Mouse (Mus musculus) CH12.LX (cell line): ENCODE data around the gene Sfxn3. TPM values are rescaled to one million over a fixed set of nuclear protein-coding genes. Genes with fewer than 3 reads are reported as not detected.
A peak's percentile ranks its signal among the peaks of the same experiment; 100 is the strongest.

ENCODE experiments used
- DNase-seq: peaks from one replicate; pipeline ENCODE4 v3.0.0-alpha.2; 2013; ENCODE audit errors: extremely low read depth
- H3K27ac ChIP-seq: 2 replicates; pipeline ENCODE4 v1.5.1; 2012; ENCODE audit warnings: low read depth, mild to moderate bottlenecking, control low read depth, moderate library complexity; ENCODE audit not compliant: insufficient read depth
- H3K27me3 ChIP-seq: replicated peaks from 2 replicates; pipeline ENCODE3; 2012; ENCODE audit warnings: inconsistent platforms
- H3K36me3 ChIP-seq, 2 experiments: replicated peaks in 1 of 2; 2 replicates each; pipeline versions ENCODE3 to v1.6.1; 2012; ENCODE audit warnings: inconsistent platforms in 1 of 2, low read length in 1 of 2, mild to moderate bottlenecking in 1 of 2, mixed read lengths in 1 of 2, moderate library complexity in 1 of 2; ENCODE audit not compliant: control insufficient read depth in 1 of 2, insufficient read depth in 1 of 2
- H3K4me1 ChIP-seq, 2 experiments: 2 replicates each; pipeline ENCODE4 v1.6.1; 2012; ENCODE audit warnings: inconsistent platforms in 1 of 2, moderate library complexity in 1 of 2; ENCODE audit not compliant: insufficient read depth in 2 of 2, control insufficient read depth in 1 of 2
- H3K4me2 ChIP-seq: 2 replicates; pipeline ENCODE4 v1.6.1; 2012; ENCODE audit warnings: low read depth, mild to moderate bottlenecking, control low read depth; ENCODE audit not compliant: poor library complexity, insufficient read depth, severe bottlenecking
- H3K4me3 ChIP-seq, 3 experiments: fragments of 150-350 bp in 1 of 3; sonication (generic) in 1 of 3; replicated peaks in 1 of 3; 2 replicates each; pipeline versions ENCODE3 to v1.5.1; 2011 to 2012; ENCODE audit warnings: low read depth in 2 of 3, low read length in 2 of 3, mild to moderate bottlenecking in 2 of 3, moderate library complexity in 2 of 3, control low read depth in 1 of 3, improper control_type of control experiment in 1 of 3, inconsistent platforms in 1 of 3, mixed read lengths in 1 of 3; ENCODE audit not compliant: poor library complexity in 1 of 3
- H3K79me2 ChIP-seq: replicated peaks from 2 replicates; pipeline ENCODE4 v1.6.1; 2012; ENCODE audit warnings: mild to moderate bottlenecking, moderate library complexity; ENCODE audit not compliant: control insufficient read depth, poor library complexity, insufficient read depth, severe bottlenecking; ENCODE audit errors: extremely low read depth
- H3K9ac ChIP-seq: 2 replicates; pipeline ENCODE4 v1.6.1; 2012; ENCODE audit warnings: low read depth, mild to moderate bottlenecking, control low read depth, moderate library complexity; ENCODE audit not compliant: insufficient read depth
- H3K9me3 ChIP-seq: replicated peaks from 2 replicates; pipeline ENCODE3; 2012; ENCODE audit warnings: low read length, inconsistent platforms, mixed read lengths
- BHLHE40 ChIP-seq: IDR thresholded peaks from 2 replicates; pipeline ENCODE4 v1.6.1; 2011; ENCODE audit warnings: mild to moderate bottlenecking, low read depth, low read length, improper control_type of control experiment
- GABPA ChIP-seq: IDR thresholded peaks from 2 replicates; pipeline ENCODE4 v1.6.1; 2012; ENCODE audit warnings: low read depth, low read length, improper control_type of control experiment, inconsistent platforms; ENCODE audit not compliant: insufficient replicate concordance
- HCFC1 ChIP-seq: IDR thresholded peaks from 2 replicates; pipeline ENCODE4 v1.6.1; 2012; ENCODE audit warnings: low read depth, mild to moderate bottlenecking, inconsistent platforms, low read length, improper control_type of control experiment
- IRF4 ChIP-seq: IDR thresholded peaks from 2 replicates; pipeline ENCODE4 v1.6.1; 2014; ENCODE audit warnings: low read depth, mild to moderate bottlenecking, inconsistent platforms, low read length, improper control_type of control experiment
- JUN ChIP-seq: IDR thresholded peaks from 2 replicates; pipeline ENCODE4 v1.6.1; 2011; ENCODE audit warnings: low read depth, mild to moderate bottlenecking, low read length, improper control_type of control experiment, moderate library complexity; ENCODE audit not compliant: insufficient read depth
- KAT2A ChIP-seq: IDR thresholded peaks from 2 replicates; pipeline ENCODE4 v1.6.1; 2012; ENCODE audit warnings: low read length, improper control_type of control experiment, inconsistent platforms; ENCODE audit not compliant: insufficient replicate concordance
- MAFK ChIP-seq: IDR thresholded peaks from 2 replicates; pipeline ENCODE4 v1.6.1; 2011; ENCODE audit warnings: low read length, improper control_type of control experiment; ENCODE audit not compliant: insufficient replicate concordance
- MAX ChIP-seq: IDR thresholded peaks from 2 replicates; pipeline ENCODE4 v1.6.1; 2011; ENCODE audit warnings: low read length, improper control_type of control experiment
- MXI1 ChIP-seq: IDR thresholded peaks from 2 replicates; pipeline ENCODE4 v1.6.1; 2011; ENCODE audit warnings: mild to moderate bottlenecking, low read depth, low read length, improper control_type of control experiment
- MYC ChIP-seq: IDR thresholded peaks from 2 replicates; pipeline ENCODE4 v1.6.1; 2011; ENCODE audit warnings: low read depth, mild to moderate bottlenecking, improper control_type of control experiment, low read length
- PAX5 ChIP-seq: IDR thresholded peaks from 2 replicates; pipeline ENCODE4 v1.6.1; 2012; ENCODE audit warnings: low read length, inconsistent platforms, mixed read lengths
- RAD21 ChIP-seq: IDR thresholded peaks from 2 replicates; pipeline ENCODE4 v1.6.1; 2011; ENCODE audit warnings: low read depth, mild to moderate bottlenecking, low read length, improper control_type of control experiment, moderate library complexity
- RCOR1 ChIP-seq: conservative IDR thresholded peaks from 2 replicates; pipeline ENCODE4 v1.6.1; 2012; ENCODE audit warnings: low read depth, mild to moderate bottlenecking, inconsistent platforms, low read length, improper control_type of control experiment
- SIN3A ChIP-seq: IDR thresholded peaks from 2 replicates; pipeline ENCODE4 v1.6.1; 2012; ENCODE audit warnings: low read length, improper control_type of control experiment, inconsistent platforms
- SMC3 ChIP-seq: IDR thresholded peaks from 2 replicates; pipeline ENCODE4 v1.6.1; 2011; ENCODE audit warnings: low read depth, low read length, improper control_type of control experiment
- TBP ChIP-seq: conservative IDR thresholded peaks from 2 replicates; pipeline ENCODE4 v1.6.1; 2011; ENCODE audit warnings: low read depth, low read length, improper control_type of control experiment
- TCF12 ChIP-seq: IDR thresholded peaks from 2 replicates; pipeline ENCODE4 v1.6.1; 2014; ENCODE audit warnings: low read depth, mild to moderate bottlenecking, inconsistent platforms, low read length, improper control_type of control experiment
- UBTF ChIP-seq: IDR thresholded peaks from 2 replicates; pipeline ENCODE4 v1.6.1; 2012; ENCODE audit warnings: low read depth, mild to moderate bottlenecking, inconsistent platforms, low read length, improper control_type of control experiment, moderate library complexity
- USF2 ChIP-seq: conservative IDR thresholded peaks from 2 replicates; pipeline ENCODE4 v1.6.1; 2011; ENCODE audit warnings: low read depth, low read length, improper control_type of control experiment
- ZKSCAN1 ChIP-seq: IDR thresholded peaks from 2 replicates; pipeline ENCODE4 v1.6.1; 2012; ENCODE audit warnings: low read depth, inconsistent platforms, low read length, improper control_type of control experiment, borderline replicate concordance
- dilution Hi-C: fragments of 300-500 bp; cut with MboI; formaldehyde crosslinking; loops from 2 replicates; pipeline ENCODE4 v1.14.3; 2020; ENCODE audit warnings: low sequenced_read_pairs; ENCODE audit not compliant: extremely low pct_unique_long_range_greater_than_20kb, extremely low pct_ligation_motif_present
- in situ Hi-C: fragments of 300-500 bp; cut with MboI; formaldehyde crosslinking; loops from 3 replicates; pipeline ENCODE4 v1.14.3; 2019; ENCODE audit warnings: low sequenced_read_pairs, low pct_ligation_motif_present, low pct_unique_long_range_greater_than_20kb, mixed read lengths
- polyA plus RNA-seq: library from polyadenylated mRNA; unstranded; fragments of >175 nt; gene quantifications from 2 replicates; pipeline ENCODE4 v1.2.1, GENCODE M21; 2012; ENCODE audit warnings: low read depth; ENCODE audit not compliant: insufficient read length
- total RNA-seq, 2 experiments: library from RNA; depleted of rRNA; stranded (reverse); fragments of 300-350 nt in 1 of 2; fragments of >200 nt in 1 of 2; gene quantifications; 2 replicates each; pipeline ENCODE4 v1.2.3; 2012 to 2014

Sfxn3 gene
- total and polyA plus RNA-seq, 3 experiments = 1.4 to 4.2 (median 3.6) TPM

DNA sequence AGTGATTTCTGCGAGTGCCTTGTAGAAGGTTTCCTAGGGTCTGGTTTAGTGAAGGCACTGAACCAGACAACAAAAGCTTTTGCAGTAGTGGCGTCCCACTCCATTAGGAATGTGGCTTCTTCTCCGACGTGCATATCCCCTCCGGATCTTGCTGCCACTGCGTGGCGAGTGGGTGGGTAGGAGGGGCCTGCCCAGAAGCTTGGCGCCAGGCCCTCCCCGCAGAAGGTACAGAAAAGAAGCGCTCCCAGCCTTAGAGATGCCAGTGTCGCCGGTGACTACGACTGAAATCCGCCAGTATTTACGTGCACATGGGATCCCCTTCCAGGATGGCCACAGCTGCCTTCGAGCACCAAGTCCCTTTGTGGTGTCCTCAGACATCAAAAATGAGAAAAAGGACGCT is 40.3 kb upstream of the Sfxn3 start:
- Histone ChIP-seq H3K9me3 (no peaks in the 10 kb centered on the region), H3K4me1 (peaks cover 15 to 37% of the 10 kb centered on the region in 2 experiments), H3K36me3 (peaks cover 42 to 78% of the 10 kb centered on the region in 2 experiments), H3K4me2 (peak overlapping the region; percentile 41), H3K79me2 (peaks cover 19% of the 10 kb centered on the region), H3K9ac (peak overlapping the region; percentile 47), H3K27ac (no peak overlapping the region), H3K4me3 (peak overlapping the region; percentile 94 to 96 (median 95)), H3K27me3 (no peaks in the 10 kb centered on the region)
- dilution Hi-C loops (no loop called here), in situ Hi-C loops (no loop called here)
- TF ChIP-seq RAD21 (no peak), TBP (no peak), KAT2A (no peak), TCF12 (no peak), USF2 (no peak), IRF4 (no peak), MAX (no peak), PAX5 (no peak), RCOR1 (no peak), SIN3A (no peak), GABPA (no peak), MYC (no peak), JUN (no peak), BHLHE40 (no peak), HCFC1 (no peak), SMC3 (no peak), ZKSCAN1 (no peak), MXI1 (no peak), MAFK (no peak)
- no peak for DNase-seq

GRCm38 (mm10) chr19:45007425-45008191 is 39.7 kb upstream of the Sfxn3 start:
- peaks cover 15 to 37% of the 10 kb centered on the region in 2 experiments for H3K4me1 ChIP-seq
- no peak overlapping the region for H3K27ac ChIP-seq
- in situ Hi-C loops = no loop called here
- no peaks in the 10 kb centered on the region for H3K27me3 ChIP-seq
- peak overlapping the region; percentile 41 for H3K4me2 ChIP-seq
- TF ChIP-seq UBTF (no peak), BHLHE40 (no peak)
- TF ChIP-seq, all 38 proteins: peak for 0
- peaks cover 42 to 78% of the 10 kb centered on the region in 2 experiments for H3K36me3 ChIP-seq
- dilution Hi-C loops = no loop called here
- H3K79me2 ChIP-seq = peaks cover 19% of the 10 kb centered on the region
- peak overlapping the region; percentile 47; the same call in 1 of the 2 replicates for H3K9ac ChIP-seq
- no peaks in the 10 kb centered on the region for H3K9me3 ChIP-seq
- H3K4me3 ChIP-seq = peak overlapping the region; percentile 94 to 96 (median 95)
- DNase-seq = no peak
